Mouse (Mus musculus): ENCODE measurements around the gene Ntf5.

Gene Ntf5

DNA sequence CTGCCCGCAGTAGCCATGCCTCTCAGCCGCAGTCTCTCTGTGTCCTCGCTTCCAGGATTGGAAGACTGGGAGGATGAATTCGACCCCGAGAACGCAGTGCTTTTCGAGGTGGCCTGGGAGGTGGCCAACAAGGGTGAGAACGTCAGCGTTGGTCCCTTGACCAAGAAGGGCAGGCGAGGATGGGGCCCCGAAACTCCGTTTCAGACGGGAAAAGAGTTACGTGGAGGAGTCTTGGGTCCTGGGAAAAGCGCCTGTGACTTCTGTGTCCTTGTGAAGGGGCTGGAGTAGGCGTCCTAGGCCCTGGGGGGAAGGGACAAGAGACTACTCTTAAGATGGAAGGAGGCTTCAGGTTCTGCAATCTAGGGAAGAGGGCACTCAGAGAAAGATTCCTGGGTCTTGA, 21.5 kb downstream of the Ntf5 start:
- DNase-seq (ENCODE audit: low read depth, low spot score): no peak

DNA sequence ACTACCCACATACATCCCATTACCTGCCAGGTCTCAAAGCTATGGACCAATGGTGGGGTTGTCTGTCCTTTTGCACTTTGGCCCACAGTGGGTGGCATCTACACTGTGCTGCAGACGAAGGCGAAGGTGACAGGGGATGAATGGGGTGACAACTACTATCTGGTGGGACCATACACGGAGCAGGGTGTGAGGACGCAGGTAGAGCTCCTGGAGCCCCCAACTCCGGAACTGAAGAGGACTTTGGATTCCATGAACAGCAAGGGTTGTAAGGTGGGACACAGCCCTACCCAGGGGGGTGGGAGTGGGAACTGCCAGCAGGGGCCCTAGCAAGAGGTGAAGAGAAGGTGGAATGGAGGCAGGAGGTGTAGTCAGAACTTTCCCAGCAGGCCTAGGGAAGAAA, 22.9 kb downstream of the Ntf5 start:
- no peak for DNase-seq (ENCODE audit: low read depth, low spot score)

DNA sequence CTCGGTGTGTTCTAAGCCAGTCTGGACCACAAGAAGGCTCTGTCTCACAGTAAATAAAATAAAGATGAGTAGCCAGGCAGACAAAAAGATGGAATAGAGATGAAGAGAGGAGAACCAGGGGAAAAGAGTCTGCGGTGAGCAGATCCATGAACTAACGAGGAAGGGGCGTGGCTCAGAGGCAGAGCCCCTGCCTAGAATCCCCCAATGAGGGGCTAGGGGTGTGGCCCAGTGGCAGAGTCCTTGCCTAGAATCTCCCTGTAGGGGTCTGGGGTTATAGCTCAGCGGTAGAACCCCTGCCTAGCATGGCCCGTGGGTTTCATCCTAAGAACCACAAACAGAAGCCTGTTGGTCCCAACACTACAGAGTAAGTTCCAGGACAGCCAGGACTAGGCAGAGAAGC, 23.6 kb downstream of the Ntf5 start:
- DNase-seq (ENCODE audit: low read depth, low spot score): no peak

GRCm38 (mm10) chr7:45437521-45438276, 24.2 kb downstream of the Ntf5 start, which contains the start of gene Ruvbl2:
Ruvbl2 (minus strand) TSS chr7:45438096.
- no peak for DNase-seq (ENCODE audit: low read depth, low spot score)

- no peak for DNase-seq (ENCODE audit: low read depth, low spot score)
Measured at GRCm38 (mm10) chr7:45443526-45444420, 30.3 kb downstream of the Ntf5 start.

GRCm38 (mm10) chr7:45446589-45446988, 33.1 kb downstream of the Ntf5 start:
- no peak for DNase-seq (ENCODE audit: low read depth, low spot score)

- DNase-seq (ENCODE audit: low read depth, low spot score): no peak
Measured at GRCm38 (mm10) chr7:45447325-45447990, 34.0 kb downstream of the Ntf5 start.

DNA sequence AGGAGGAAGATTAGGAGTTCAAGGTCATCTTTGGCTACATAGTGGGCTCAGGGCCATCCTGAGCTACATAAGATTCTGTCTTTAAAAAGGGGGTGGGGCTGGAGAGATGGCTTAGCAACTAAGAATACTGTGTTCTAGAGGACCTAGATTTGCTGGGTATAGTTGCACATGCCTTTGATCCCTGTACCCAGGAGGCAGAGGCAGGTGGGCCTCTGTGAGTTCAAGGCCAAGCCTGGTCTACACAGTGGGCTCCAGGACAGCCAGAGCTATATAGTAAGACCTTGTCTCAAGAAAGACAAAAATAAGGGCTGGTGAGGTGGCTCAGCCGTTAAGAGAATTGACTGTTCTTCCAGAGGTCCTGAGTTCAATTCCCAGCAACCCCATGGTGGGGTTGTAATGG, 36.5 kb downstream of the Ntf5 start:
- DNase-seq (ENCODE audit: low read depth, low spot score): no peak

GRCm38 (mm10) chr7:45451344-45451982, 38.0 kb downstream of the Ntf5 start:
- peak; percentile 84 for DNase-seq (ENCODE audit: low read depth, low spot score)

DNA sequence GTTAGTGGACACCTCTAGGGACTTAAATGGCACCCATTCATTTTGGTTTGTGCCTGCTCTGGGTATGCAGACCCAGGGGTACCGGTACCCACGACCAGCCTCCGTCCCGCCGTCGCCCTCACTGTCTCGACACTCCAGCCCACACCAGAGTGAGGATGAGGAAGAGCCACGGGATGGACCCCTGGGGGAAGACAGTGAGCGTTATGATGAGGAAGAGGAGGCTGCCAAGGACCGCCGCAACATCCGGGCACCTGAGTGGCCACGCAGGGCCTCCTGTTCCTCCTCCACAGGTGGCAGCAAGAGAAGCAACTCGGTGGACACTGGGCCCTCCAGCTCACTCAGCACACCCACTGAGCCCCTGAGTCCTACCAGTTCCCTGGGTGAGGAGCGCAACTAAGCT, 41.5 kb downstream of the Ntf5 start:
- no peak for DNase-seq (ENCODE audit: low read depth, low spot score)

DNA sequence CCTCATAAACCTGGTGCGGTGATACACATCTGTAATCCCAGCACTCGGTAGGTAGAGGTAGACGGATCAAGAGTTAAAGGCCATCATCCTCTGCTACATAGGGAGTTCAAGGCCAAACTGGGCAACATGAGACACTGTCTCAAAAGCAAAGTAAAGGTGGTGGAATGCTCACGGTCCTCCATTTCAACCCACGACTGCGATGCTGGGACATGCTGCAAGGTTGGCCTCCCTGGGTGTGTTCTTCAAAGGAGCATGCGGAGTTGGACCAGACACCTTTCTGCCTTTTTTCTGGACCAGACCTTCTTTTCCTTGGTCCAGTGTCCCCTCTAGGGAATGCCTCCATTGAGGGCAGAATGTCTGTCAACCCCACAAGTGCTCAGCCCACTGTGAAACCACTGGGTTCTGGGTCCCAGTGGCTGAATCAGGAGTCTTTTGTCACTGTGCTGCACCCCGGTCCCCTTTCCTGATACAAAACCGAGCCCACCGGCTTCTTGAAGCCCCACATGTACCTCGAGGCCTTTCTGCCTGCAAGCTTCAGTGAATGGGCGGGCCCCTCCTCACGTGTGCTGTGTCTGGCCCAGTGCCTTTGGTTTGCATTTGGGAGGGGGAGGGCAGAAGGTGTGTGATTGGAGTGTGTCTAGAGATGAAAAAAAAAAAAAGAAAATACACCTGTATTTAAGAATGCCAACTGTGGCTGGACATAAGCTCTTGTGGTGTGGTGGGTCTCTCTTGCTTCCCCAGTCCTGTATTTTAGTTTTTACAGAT, 42.6 kb downstream of the Ntf5 start:
- DNase-seq (ENCODE audit: low read depth, low spot score): no peak

- no peak for DNase-seq (ENCODE audit: low read depth, low spot score)
Measured at GRCm38 (mm10) chr7:45456721-45457203, 43.3 kb downstream of the Ntf5 start.

DNA sequence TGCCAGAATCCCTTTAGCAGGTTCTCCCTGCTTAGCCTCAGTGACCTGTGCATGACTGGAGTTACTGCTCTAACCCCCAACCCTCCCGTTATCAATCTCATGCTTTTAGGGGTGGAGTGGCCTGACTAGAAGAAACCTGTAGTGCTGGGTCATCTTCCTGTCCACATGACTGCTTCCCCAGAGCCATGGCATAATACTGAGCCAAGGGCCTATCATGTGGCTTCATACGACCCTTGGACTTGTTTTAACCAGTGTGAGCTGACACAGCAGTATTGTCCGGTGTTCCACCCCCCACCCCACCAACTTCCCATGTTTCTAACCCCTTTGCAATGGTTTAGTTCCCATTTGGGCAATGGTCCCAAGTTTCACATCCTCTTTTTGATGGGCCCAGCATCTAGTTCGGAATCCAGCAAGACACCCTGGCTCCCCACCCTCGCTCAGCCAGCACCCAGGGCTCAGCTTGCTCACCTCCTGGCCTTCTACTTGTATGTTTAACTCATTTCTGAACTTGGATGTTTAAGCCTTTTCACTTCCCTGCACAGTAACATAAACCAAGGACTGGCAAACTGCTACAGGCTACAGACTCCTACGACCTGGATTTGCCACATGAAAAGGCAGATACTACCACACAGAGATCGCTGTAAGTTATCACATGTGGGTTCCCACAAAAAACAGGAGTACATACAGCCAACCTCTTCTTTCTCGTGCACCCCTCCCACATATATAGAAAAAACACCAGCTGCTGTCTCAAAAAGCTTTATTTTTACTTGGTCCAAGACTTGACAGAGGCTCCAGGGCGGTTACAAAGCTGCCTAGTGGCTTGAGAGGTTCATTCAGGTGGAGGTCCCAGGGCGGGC, 43.9 kb downstream of the Ntf5 start:
- no peak for DNase-seq (ENCODE audit: low read depth, low spot score)

DNA sequence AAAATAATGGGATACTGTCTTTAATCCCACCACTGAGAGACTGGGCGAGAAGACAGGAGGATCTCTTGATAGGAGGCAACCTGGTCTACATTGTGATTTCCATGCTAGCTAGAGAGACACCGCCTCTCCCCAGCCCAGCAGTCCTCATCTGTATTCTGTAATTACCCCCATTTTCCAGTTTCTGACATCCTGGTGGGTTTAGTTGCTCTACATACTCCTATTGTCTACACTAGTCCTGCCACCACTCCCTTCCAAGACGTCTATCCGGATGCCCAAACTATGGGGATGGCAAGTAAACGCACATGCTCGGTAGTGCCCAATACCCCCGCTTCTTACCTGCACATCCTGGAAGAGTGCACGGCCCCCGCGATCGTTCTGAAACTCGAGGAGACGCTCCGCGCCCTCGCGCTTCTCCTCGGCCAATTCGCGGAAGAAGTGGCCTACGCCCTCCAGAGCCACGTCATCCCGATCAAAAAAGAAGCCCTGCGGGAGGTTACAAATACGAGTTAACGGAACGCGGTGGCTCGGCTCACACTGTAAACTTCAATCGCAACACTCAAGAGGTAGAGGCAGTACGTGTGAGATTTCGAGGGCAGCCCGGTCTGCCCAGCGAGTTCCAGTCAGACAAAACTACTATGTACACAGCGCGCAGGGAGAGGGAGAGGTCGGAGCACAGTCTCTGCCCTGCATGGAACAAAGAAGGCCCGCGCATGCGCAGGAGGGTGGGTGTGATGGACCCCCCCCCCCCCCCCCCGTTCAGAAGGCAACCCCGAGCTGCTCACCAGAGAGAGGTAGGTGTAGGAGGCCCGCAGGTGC, 45.5 kb downstream of the Ntf5 start:
- peak; percentile 58 for DNase-seq (ENCODE audit: low read depth, low spot score)

DNA sequence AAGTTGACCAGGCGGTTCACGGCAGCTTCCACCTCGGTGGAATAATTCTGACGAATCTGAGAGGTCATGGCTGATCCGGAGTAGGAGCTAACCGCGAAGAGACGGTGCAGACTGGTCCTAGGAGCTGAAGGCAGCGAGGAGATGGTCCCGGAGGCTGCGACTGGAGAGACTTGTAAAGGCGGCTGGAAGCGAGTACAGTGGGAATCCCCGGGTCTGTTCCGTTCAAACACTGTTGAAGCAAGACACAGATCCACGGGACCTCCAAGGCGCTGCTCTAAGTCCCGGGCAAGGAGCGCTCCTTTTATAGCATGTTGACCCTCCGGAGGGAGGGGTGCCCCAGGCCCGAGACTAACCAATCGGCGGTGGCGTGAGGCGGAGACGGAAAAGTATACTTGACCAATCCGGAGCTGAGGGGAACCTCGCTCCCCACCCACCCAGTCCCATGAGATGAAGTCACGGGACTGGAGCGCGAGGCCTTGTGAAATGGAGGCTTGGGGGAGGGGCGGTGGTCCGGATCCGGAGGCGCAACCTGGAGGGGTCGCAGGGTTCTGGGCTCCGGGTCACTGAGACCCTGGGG, 46.2 kb downstream of the Ntf5 start, which contains the start of gene Ftl1:
Gene Ftl1 (minus strand): TSS at position 321 of the 577 bp plus-strand sequence.
- DNase-seq (ENCODE audit: low read depth, low spot score): peak; percentile 94

DNA sequence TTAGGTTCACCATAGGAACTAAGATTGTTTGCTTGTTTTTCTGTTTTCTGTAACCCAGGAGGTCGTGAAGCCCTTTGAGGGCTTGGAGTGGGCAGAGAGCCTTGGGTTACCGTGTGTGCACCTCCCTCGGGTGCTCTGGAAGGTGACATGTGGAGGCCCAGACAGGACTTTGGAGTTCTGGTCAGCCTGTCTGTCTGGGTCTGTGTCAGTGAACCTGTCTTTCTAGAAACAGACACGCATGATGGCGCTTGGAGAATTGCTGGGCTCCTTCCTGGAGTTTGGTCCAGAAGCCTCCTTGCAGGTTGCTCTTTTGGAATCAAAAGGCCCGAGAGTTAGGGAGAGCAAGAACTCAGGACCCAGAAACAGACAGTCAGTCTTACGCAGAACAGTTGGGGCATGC, 46.9 kb downstream of the Ntf5 start:
- no peak for DNase-seq (ENCODE audit: low read depth, low spot score)

DNA sequence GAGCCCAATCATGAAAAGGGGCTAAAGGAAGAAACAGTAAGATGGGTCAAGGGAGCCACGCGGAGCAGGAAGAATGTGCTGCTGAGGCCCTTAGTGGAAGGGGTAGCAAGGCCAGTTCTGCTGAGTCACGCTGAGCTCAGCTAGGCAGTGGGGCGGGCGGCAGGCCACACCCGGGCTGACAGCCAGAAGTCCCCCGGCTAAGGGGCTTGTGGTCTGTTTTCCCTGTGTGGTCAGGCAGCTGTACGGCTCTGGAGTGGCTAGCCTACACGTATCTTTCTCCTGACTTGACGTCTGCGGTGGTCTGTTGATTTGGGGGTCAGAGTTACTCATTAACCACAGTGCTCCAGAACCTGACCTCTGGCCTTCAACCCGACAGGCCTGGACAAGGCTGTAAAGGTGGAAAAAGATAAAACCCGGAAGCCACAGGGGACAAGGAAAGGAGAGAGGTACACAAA, 47.4 kb downstream of the Ntf5 start:
- peak; percentile 85 for DNase-seq (ENCODE audit: low read depth, low spot score)

- no peak for DNase-seq (ENCODE audit: low read depth, low spot score)
Measured at GRCm38 (mm10) chr7:45461326-45461725, 47.8 kb downstream of the Ntf5 start.
